Mouse (Mus musculus): ENCODE measurements at regions not wholly inside any gene's neighbourhood (a gene's known extent, or its start where the extent isn't known, plus 50 kb on each side); places are given as distances from the start of the nearest gene placed in this dataset.
A peak's percentile ranks its signal among the peaks of the same experiment; 100 is the strongest.

DNA sequence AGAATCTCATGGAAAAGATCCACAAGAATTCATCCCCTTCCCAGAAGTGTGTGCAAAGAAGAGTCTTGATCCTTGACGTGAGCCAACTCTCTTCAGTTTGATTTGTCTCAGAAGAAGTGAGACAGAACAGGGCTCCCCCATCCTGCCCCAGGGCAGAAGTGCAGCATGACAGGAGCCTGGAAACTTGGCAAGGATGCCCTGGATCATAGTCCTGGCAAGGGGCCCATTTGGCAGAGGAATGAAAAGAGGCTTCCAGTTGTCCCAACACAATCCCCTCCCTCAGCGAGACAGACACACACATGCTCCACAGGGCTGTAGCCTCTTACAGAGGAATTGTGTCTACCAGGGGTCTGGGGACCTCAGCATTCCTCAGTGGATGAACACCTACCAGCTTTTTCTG, 102.7 kb downstream of the Ptpn20 start:
- H3K27me3 ChIP-seq (ENCODE audit: control insufficient read depth, insufficient read depth, low read depth, low read length) = no peaks in the 10 kb centered on the region; the same call in 1 of the 2 replicates
- 27% methylated on average over 2 of the region's 2 CpGs for WGBS
- H3K27ac ChIP-seq (ENCODE audit: low read length) = no peak overlapping the region; the same call in 1 of the 2 replicates

GRCm38 (mm10) chr14:33694224-33694623, 105.2 kb downstream of the Ptpn20 start:
- Histone ChIP-seq H3K27me3 (ENCODE audit: control insufficient read depth, insufficient read depth, low read depth, low read length) (no peaks in the 10 kb centered on the region; the same call in 1 of the 2 replicates), H3K9ac (ENCODE audit: low read length) (no peak overlapping the region)
- WGBS = 72% methylated on average over 2 of the region's 2 CpGs

More for the DNA sequence above, 102.7 kb downstream of the Ptpn20 start:
- H3K9ac ChIP-seq (ENCODE audit: low read length) = no peak overlapping the region
- no peak overlapping the region for H3K4me3 ChIP-seq (ENCODE audit: low read length)
- H3K4me2 ChIP-seq (ENCODE audit: low read depth, low read length) = no peak overlapping the region
- H3K4me1 ChIP-seq (replicated peaks; ENCODE audit: control insufficient read depth, insufficient read depth, low read length) = peaks cover 18% of the 10 kb centered on the region
- no peaks in the 10 kb centered on the region for H3K36me3 ChIP-seq (ENCODE audit: control insufficient read depth, insufficient read depth, low read length)
- peak; percentile 76 for ATAC-seq (ENCODE audit: low read depth)
- no peaks in the 10 kb centered on the region for H3K9me3 ChIP-seq (ENCODE audit: control insufficient read depth, low read length)

DNA sequence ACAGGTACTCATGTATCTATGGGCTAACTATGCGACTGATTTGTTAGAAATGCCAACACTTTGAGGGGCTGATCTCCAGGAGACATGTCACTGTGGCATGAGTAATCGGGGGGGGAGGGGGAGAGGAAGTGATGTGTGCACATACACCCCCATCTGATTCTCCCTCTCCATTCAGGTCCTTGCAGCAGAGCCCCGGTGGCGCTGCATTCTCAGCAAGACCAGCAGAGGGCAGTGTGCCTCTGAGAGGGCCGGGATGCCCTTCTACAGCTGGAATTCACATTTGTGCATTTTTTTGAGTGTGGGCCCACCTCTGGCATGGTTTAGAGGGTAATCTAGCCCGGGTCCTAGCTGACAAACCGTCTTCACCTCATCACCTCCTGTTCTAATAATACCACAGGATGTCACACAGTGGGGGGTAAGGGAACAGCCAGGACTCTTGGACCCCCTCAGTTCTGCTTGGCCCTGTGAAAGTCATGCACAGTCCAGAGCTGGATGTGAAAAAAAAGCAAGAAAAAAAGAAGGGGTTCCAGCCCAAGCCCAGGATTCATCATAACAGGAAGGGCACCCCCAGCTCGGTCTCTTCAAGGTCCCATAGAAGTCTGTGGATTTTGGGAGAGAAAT, 106.5 kb downstream of the Ptpn20 start:
- H3K4me1 ChIP-seq (replicated peaks; ENCODE audit: control insufficient read depth, insufficient read depth, low read length) = peaks cover 10% of the 10 kb centered on the region; the same call in 1 of the 2 replicates
- 14% methylated on average over 8 of the region's 8 CpGs for WGBS
- no peak overlapping the region for H3K9ac ChIP-seq (ENCODE audit: low read length)
- no peak overlapping the region for H3K4me2 ChIP-seq (ENCODE audit: low read depth, low read length)
- H3K27me3 ChIP-seq (ENCODE audit: control insufficient read depth, insufficient read depth, low read depth, low read length) = no peaks in the 10 kb centered on the region
- no peaks in the 10 kb centered on the region for H3K9me3 ChIP-seq (ENCODE audit: control insufficient read depth, low read length)
- ATAC-seq (ENCODE audit: low read depth) = peak; percentile 53
- H3K36me3 ChIP-seq (ENCODE audit: control insufficient read depth, insufficient read depth, low read length) = no peaks in the 10 kb centered on the region
- no peak overlapping the region for H3K27ac ChIP-seq (ENCODE audit: low read length)
- H3K4me3 ChIP-seq (ENCODE audit: low read length) = no peak overlapping the region

More at GRCm38 (mm10) chr14:33694224-33694623, 105.2 kb downstream of the Ptpn20 start:
- peaks cover 10% of the 10 kb centered on the region; the same call in 1 of the 2 replicates for H3K4me1 ChIP-seq (replicated peaks; ENCODE audit: control insufficient read depth, insufficient read depth, low read length)
- no peak overlapping the region for H3K27ac ChIP-seq (ENCODE audit: low read length)
- no peaks in the 10 kb centered on the region for H3K9me3 ChIP-seq (ENCODE audit: control insufficient read depth, low read length)
- no peak overlapping the region for H3K4me3 ChIP-seq (ENCODE audit: low read length)
- no peak for ATAC-seq (ENCODE audit: low read depth)
- H3K36me3 ChIP-seq (ENCODE audit: control insufficient read depth, insufficient read depth, low read length) = no peaks in the 10 kb centered on the region
- no peak overlapping the region for H3K4me2 ChIP-seq (ENCODE audit: low read depth, low read length)

- H3K27me3 ChIP-seq (ENCODE audit: control insufficient read depth, insufficient read depth, low read depth, low read length) = no peaks in the 10 kb centered on the region
- no peak overlapping the region for H3K27ac ChIP-seq (ENCODE audit: low read length)
- no peaks in the 10 kb centered on the region for H3K36me3 ChIP-seq (ENCODE audit: control insufficient read depth, insufficient read depth, low read length)
- H3K9ac ChIP-seq (ENCODE audit: low read length) = no peak overlapping the region
- no peak overlapping the region for H3K4me2 ChIP-seq (ENCODE audit: low read depth, low read length)
- WGBS = 45% methylated on average over 3 of the region's 3 CpGs
- no peak for ATAC-seq (ENCODE audit: low read depth)
- H3K4me3 ChIP-seq (ENCODE audit: low read length) = no peak overlapping the region
- no peaks in the 10 kb centered on the region for H3K9me3 ChIP-seq (ENCODE audit: control insufficient read depth, low read length)
- H3K4me1 ChIP-seq (replicated peaks; ENCODE audit: control insufficient read depth, insufficient read depth, low read length) = peaks cover 1% of the 10 kb centered on the region; the same call in 1 of the 2 replicates
Measured at GRCm38 (mm10) chr14:33696817-33697216, 107.8 kb downstream of the Ptpn20 start.

- no peak for ATAC-seq (ENCODE audit: low read depth)
- H3K4me1 ChIP-seq (replicated peaks; ENCODE audit: control insufficient read depth, insufficient read depth, low read length) = no peaks in the 10 kb centered on the region
- H3K4me2 ChIP-seq (ENCODE audit: low read depth, low read length) = no peak overlapping the region
- H3K36me3 ChIP-seq (ENCODE audit: control insufficient read depth, insufficient read depth, low read length) = no peaks in the 10 kb centered on the region
- H3K27ac ChIP-seq (ENCODE audit: low read length) = no peak overlapping the region
- WGBS = 77% methylated on average over 13 of the region's 13 CpGs
- no peak overlapping the region for H3K9ac ChIP-seq (ENCODE audit: low read length)
- no peak overlapping the region for H3K4me3 ChIP-seq (ENCODE audit: low read length)
- H3K27me3 ChIP-seq (ENCODE audit: control insufficient read depth, insufficient read depth, low read depth, low read length) = no peaks in the 10 kb centered on the region
- no peaks in the 10 kb centered on the region for H3K9me3 ChIP-seq (ENCODE audit: control insufficient read depth, low read length)
Measured at GRCm38 (mm10) chr14:33699777-33700438, 110.9 kb downstream of the Ptpn20 start.

DNA sequence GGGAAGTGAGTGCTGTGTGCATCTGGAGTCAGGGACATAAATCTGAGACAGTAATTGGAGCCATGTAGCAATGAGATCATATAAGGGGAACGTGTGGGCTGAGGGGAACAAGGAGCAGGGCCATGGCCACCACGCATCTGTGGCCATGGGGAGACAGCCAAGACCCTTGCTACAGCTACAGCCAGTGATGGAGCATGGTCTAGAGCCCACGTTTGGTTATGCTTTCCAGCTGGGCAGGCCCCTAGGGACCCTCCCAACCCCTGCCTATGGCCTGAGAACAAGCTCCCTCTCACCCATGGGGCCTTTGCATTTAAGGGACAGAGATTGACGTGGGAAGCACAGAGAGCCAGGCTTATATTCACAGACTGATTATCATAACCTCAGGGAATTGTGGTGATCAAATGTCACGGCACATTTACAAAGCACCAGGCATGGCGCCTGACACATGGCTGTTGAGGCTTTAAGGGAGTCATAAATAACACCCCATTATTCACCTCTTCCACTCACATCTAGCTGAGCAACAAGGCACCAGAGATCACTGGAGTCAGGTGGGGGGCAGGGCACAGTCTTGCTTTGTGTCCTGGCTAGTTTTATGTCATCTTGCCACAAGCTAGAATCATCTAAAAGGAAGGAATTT, 118.8 kb downstream of the Ptpn20 start:
- Histone ChIP-seq H3K4me2 (ENCODE audit: low read depth, low read length) (no peak overlapping the region), H3K27ac (ENCODE audit: low read length) (no peak overlapping the region), H3K36me3 (ENCODE audit: control insufficient read depth, insufficient read depth, low read length) (no peaks in the 10 kb centered on the region), H3K4me3 (ENCODE audit: low read length) (no peak overlapping the region), H3K9me3 (ENCODE audit: control insufficient read depth, low read length) (no peaks in the 10 kb centered on the region), H3K27me3 (ENCODE audit: control insufficient read depth, insufficient read depth, low read depth, low read length) (no peaks in the 10 kb centered on the region), H3K9ac (ENCODE audit: low read length) (no peak overlapping the region), H3K4me1 (replicated peaks; ENCODE audit: control insufficient read depth, insufficient read depth, low read length) (no peaks in the 10 kb centered on the region)
- 62% methylated on average over 6 of the region's 6 CpGs for WGBS
- ATAC-seq (ENCODE audit: low read depth) = no peak

DNA sequence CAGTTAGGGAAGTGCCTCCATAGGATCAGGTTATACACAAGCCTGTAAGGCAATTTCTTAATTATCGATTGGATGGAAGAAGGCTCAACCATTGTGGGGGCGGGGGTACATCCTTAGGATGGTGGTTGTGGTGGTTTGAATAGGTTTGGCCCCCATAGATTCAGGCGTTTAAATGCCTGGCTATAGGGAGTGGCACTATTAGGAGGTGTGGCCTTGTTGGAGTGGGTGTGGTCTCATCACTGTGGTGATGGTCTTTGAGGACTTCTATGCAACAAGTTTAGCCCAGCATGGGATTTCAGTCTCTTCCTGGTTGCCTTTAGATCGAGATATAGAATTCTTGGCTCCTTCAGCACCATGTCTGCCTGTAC, 119.3 kb downstream of the Ptpn20 start:
- H3K4me2 ChIP-seq (ENCODE audit: low read depth, low read length) = no peak overlapping the region
- H3K9ac ChIP-seq (ENCODE audit: low read length) = no peak overlapping the region
- ATAC-seq (ENCODE audit: low read depth) = no peak
- H3K4me3 ChIP-seq (ENCODE audit: low read length) = no peak overlapping the region
- no peaks in the 10 kb centered on the region for H3K36me3 ChIP-seq (ENCODE audit: control insufficient read depth, insufficient read depth, low read length)
- no peak overlapping the region for H3K27ac ChIP-seq (ENCODE audit: low read length)
- no peaks in the 10 kb centered on the region for H3K4me1 ChIP-seq (replicated peaks; ENCODE audit: control insufficient read depth, insufficient read depth, low read length)
- no peaks in the 10 kb centered on the region for H3K9me3 ChIP-seq (ENCODE audit: control insufficient read depth, low read length)
- H3K27me3 ChIP-seq (ENCODE audit: control insufficient read depth, insufficient read depth, low read depth, low read length) = no peaks in the 10 kb centered on the region
- WGBS = 76% methylated on average over 4 of the region's 4 CpGs

- no peak for ATAC-seq (ENCODE audit: low read depth)
- H3K4me2 ChIP-seq (ENCODE audit: low read depth, low read length) = no peak overlapping the region
- WGBS = 93% methylated on average over 1 of the region's 1 CpGs
- no peaks in the 10 kb centered on the region for H3K27me3 ChIP-seq (ENCODE audit: control insufficient read depth, insufficient read depth, low read depth, low read length)
- H3K4me3 ChIP-seq (ENCODE audit: low read length) = no peak overlapping the region
- H3K36me3 ChIP-seq (ENCODE audit: control insufficient read depth, insufficient read depth, low read length) = no peaks in the 10 kb centered on the region
- H3K9me3 ChIP-seq (ENCODE audit: control insufficient read depth, low read length) = no peaks in the 10 kb centered on the region
- H3K4me1 ChIP-seq (replicated peaks; ENCODE audit: control insufficient read depth, insufficient read depth, low read length) = no peaks in the 10 kb centered on the region
- H3K27ac ChIP-seq (ENCODE audit: low read length) = no peak overlapping the region
- H3K9ac ChIP-seq (ENCODE audit: low read length) = no peak overlapping the region
Measured at GRCm38 (mm10) chr14:33712458-33712857, 123.5 kb downstream of the Ptpn20 start.

DNA sequence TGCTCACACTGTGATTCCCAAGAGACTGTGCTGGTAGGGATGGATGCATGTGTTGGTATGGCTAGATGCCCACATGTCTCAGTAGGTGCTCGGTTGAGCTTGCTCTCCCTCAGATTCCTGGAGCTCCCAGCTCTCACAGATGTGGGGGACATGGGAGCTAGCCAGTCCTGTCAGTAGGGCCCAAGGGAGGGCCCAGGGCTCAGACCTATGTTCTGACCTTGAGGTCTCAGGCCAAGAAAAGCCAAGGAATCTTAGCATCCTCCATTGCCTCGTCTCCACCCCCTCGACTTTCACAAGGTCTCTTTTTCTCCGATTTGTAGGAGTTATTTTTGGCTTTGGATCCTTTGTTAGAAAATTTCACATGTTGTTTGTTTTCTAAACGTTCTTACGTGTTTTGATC, 130.6 kb downstream of the Ptpn20 start:
- Histone ChIP-seq H3K4me2 (ENCODE audit: low read depth, low read length) (no peak overlapping the region), H3K36me3 (ENCODE audit: control insufficient read depth, insufficient read depth, low read length) (no peaks in the 10 kb centered on the region), H3K27me3 (ENCODE audit: control insufficient read depth, insufficient read depth, low read depth, low read length) (no peaks in the 10 kb centered on the region), H3K4me1 (replicated peaks; ENCODE audit: control insufficient read depth, insufficient read depth, low read length) (no peaks in the 10 kb centered on the region), H3K4me3 (ENCODE audit: low read length) (no peak overlapping the region), H3K27ac (ENCODE audit: low read length) (no peak overlapping the region), H3K9ac (ENCODE audit: low read length) (no peak overlapping the region), H3K9me3 (ENCODE audit: control insufficient read depth, low read length) (no peaks in the 10 kb centered on the region)
- no peak for ATAC-seq (ENCODE audit: low read depth)
- WGBS = 73% methylated on average over 6 of the region's 6 CpGs

Measured in lung, embryonic 16.5 days (tissue).